Mouse (Mus musculus): ENCODE results near the gene Cib4.

Cib4 gene

DNA sequence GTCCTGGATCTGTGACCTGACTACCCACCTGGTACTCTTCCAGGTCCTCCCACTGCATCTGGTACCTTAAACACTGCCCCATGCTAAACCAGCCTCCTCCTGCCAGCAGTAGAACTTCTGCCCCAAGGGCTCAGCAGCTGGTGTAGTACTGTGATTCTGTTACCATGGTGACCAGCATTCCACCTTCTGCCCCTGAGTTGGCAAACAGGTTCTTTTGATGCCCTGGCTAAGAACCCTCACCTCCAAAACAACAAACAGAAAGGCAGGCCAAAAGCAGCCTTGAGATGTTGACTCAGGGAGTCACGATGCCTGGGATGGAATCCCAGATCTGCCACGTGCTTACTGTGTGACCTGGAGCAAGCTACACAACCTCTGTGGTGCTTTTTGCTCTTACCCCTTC lies at the start of gene Cib4:
TSS of gene Cib4 (minus strand) at position 139 of the 400 bp plus-strand sequence.
- no peak for DNase-seq (ENCODE audit: extremely low spot score)

DNA sequence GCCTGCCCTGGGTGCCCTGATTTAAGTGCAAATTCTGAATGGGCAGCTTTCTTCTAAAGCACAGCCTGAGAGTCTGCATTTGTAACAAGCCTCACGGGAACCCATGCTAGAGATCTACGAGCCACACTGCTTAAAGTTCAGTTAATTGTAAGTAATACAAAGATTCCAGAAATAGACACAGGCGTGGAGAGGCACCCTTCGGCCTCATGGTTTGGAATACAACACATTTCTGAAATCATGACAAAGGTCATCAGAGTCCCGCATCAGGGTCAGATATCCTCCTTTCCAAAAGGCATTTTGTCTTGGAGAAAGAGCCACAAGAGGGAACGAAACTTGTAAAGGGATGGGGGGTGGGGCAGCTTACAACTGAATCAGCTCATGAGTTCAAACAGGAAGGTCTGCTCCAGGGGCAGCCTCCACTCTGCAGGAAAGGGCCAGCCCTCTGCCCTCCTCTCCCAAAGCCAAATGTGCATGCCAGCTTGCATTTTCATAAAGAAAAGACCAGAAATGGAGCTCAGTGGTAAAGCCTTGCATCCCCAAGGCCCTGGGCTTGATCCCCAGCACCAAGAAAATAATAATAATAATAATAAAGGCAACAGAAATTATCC lies 49.4 kb upstream of the Cib4 start:
- no peak for DNase-seq (ENCODE audit: extremely low spot score)

- no peak for DNase-seq (ENCODE audit: extremely low spot score)
Observed at GRCm38 (mm10) chr5:30593811-30594504, 48.3 kb upstream of the Cib4 start.

GRCm38 (mm10) chr5:30593360-30593759 lies 47.7 kb upstream of the Cib4 start:
- DNase-seq (ENCODE audit: extremely low spot score): no peak

DNA sequence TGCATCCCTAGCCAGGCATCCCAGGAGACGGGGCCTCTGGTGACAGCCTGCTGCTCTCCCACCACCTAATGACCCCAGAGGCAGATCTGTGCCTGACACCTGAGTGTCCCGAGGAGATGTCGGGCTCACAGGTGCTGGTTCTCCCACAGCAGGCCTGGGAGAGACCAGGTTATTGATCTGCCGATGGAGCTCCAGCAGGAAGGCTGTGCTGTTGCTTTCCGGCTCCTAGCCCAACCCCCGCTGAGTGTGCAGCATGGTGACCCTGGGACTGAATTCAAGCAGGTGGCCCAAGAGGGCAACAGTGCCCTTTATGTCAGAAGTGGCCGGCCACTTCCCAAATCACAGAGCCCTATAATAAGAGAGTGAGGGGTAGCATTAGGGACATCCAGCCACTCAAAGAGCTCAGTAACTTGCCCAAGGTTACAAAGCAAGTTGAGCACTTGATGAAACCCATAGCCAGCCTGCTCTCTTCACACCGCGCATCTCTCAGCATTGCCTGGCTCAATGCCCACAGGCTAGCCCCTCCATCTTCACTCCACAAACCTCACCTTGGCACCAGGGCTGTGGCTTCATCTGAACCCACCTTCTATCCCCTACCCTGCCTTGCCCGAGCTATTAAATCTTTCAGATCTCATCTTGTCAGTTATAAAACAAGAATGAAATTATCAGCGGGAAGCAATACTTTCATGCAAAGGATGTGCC lies 46.8 kb upstream of the Cib4 start:
- DNase-seq (ENCODE audit: extremely low spot score): no peak

DNA sequence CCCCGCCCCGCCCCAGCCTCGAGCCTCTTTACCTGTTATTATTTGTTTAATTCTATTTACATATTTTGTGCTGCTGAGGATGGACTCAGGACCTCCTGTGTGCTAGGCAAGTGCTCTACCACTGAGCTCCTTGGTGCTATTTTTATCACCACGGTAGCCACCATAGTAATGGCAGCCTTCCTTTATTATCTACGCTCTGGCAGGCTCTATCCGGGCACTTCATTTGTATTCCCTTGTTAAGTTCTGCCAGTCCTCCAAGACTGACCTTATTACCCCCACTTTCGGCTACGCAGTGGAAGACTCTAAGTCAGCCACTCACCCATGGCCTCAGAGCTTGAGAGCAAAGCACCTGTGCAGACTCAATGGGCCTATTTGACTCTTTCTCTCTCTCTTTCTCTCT lies 46.1 kb upstream of the Cib4 start:
- no peak for DNase-seq (ENCODE audit: extremely low spot score)

DNA sequence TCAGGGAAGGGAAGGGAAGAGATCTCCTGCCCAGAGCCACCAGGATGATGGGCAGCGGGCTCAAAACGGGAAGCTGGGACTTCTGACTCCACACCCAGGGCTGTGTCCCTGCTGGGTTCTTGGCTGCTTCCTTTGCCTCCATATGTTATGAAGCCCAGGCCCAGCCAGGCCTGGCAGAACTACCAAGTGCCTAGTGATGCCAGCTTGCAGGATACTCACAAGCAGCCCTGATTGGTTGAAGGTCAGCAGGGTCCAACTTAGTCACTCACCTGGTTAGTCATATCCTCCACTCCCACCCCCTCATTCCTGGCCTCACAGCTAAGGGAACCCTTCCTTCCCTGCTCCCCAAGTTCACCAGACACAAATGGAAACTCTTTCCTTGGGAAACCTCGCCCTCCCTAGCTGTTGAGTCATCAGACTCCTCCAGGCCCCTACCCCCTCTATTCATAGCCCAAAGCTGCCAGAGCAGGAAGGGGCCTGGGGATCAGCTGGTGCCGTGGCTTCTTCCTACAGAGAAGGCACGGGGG lies 45.6 kb upstream of the Cib4 start:
- DNase-seq (ENCODE audit: extremely low spot score): no peak

DNA sequence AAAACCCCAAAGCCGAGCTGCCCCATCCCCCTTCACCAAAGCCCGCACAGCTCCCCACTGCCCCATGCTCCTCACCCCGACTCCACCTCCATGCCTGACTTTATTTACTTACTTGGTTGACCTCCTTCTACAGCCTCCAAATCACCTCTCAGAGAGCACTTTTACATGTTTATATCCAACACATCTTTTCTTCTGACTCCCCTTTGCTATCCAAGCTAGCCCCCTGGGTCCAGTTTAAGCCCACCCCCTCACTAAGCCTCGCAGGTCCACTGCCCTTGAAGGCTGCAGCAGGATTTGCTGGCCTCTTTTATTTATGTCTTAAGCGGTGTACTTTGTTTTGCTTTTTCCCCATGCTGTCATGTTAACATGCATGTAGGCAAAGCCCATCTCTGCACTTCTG lies 44.6 kb upstream of the Cib4 start:
- DNase-seq (ENCODE audit: extremely low spot score): no peak

GRCm38 (mm10) chr5:30589546-30589945 lies 43.9 kb upstream of the Cib4 start:
- no peak for DNase-seq (ENCODE audit: extremely low spot score)

DNA sequence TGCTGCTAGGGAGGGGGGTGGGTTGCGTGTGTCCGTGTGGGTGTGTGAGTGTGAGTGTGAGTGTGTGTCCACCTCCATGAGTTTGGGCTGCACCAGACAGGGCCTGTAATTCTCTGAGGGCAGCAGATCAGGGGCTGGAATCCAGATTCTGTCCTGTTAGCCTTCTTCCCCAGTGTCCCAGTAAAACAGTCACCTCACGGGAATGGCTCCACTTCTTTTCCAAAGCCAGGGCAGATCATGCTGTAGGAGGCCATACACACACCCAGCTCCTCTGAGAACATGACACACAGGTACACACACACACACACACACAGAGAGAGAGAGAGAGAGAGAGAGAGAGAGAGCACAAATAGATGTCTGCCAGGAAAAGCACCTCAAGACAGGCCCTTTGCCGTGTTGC lies 43.4 kb upstream of the Cib4 start:
- DNase-seq (ENCODE audit: extremely low spot score): no peak

DNA sequence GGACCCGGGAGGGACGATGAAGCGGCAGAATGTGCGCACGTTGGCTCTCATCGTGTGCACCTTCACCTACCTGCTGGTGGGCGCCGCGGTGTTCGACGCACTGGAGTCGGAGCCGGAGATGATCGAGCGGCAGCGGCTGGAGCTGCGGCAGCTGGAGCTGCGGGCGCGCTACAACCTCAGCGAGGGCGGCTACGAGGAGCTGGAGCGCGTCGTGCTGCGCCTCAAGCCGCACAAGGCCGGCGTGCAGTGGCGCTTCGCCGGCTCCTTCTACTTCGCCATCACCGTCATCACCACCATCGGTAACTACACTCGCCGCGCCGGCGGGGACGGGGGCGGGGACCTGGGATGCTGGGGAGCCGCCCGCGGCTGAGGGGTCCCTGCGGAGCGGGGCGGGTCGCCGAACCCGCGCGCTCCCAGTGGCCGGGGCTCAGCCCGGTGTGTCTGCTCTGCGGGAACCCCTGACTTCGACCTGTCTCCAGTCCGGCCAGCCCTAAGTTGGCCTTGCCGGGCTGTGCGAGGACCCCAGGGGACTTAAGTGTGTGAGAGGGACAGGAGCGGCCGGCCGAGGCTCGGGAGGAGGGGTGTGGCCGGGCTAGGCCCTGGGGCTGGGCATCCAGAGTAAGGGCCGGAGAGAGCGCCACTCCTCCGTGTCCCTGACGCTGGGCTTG lies 42.8 kb upstream of the Cib4 start:
- DNase-seq (ENCODE audit: extremely low spot score): peak; percentile 13

DNA sequence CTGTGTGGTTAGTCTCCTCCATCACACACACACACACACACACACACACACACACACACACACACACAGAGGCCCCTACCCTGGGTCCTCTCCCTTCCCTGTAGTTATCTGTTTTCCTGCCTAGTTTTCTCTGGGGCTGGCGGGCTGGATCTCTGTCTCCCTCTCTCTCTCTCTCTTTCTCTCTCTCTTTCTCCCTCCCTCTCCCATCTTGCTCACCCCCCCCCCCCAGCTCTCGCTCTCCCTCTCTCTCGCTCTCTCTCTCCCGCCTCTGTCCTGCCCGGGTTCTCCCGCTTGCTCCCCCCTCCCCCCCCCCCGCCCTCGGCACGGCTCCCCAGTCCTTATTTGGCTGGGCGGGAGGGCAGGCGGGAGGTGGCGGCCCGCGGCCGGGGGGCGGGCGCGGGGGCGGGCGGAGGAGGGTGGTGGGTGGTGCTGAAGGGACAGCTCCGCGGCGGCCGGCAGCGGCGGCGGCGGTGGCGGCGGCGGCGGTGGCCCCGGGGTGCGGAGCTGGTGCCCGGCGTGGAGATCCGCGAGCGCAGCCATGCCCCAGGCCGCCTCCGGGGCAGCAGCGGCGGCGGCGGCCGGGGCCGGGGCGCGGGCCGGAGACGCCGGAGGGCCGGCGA lies 42.2 kb upstream of the Cib4 start, which contains the start of gene Kcnk3:
TSS of gene Kcnk3 (plus strand) at position 490 of the 620 bp plus-strand sequence.
- DNase-seq (ENCODE audit: extremely low spot score): peak; percentile 75

GRCm38 (mm10) chr5:30587101-30587500 lies 41.5 kb upstream of the Cib4 start:
- DNase-seq (ENCODE audit: extremely low spot score): no peak

- DNase-seq (ENCODE audit: extremely low spot score): no peak
Observed at GRCm38 (mm10) chr5:30586616-30587015, 41.0 kb upstream of the Cib4 start.

DNA sequence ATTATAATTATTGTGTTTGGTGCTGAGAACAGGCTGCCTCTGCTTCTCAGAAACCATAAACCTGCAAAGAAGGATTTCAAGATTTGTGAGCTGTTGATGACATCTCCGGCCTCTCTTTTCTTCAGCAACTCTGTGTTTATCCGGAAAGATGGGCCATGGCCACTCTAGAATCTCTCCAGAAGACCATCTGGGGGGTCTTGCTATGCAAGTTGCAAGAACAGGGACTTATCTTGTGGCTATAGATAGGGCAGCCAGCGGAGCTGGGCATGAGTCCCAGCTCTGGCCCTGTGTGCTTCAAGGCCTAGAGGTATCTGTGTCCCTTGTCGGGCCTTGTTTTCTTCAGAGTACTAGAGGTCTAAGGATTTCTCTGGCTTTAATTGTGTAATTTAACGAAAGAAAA lies 36.4 kb upstream of the Cib4 start:
- no peak for DNase-seq (ENCODE audit: extremely low spot score)

DNA sequence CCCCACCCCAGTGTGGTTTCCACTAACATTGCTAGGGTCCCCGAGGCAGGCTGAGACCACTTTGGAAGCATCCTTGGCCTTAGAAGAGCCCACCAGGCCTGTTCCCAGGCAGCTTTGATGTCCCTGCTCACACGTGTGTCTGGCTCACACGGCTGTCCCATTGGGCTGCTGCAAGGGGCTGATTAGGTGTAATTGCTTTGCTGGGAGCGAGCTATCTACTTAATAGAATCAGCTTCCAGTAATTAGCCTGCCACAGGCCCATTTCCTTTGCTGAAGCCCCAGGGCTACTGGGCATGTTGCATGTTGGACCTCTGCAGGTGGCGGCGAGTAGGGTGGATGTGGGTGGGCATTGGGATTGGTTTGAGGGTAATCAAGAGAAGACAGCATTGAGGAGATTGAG lies 35.1 kb upstream of the Cib4 start:
- DNase-seq (ENCODE audit: extremely low spot score): no peak

DNA sequence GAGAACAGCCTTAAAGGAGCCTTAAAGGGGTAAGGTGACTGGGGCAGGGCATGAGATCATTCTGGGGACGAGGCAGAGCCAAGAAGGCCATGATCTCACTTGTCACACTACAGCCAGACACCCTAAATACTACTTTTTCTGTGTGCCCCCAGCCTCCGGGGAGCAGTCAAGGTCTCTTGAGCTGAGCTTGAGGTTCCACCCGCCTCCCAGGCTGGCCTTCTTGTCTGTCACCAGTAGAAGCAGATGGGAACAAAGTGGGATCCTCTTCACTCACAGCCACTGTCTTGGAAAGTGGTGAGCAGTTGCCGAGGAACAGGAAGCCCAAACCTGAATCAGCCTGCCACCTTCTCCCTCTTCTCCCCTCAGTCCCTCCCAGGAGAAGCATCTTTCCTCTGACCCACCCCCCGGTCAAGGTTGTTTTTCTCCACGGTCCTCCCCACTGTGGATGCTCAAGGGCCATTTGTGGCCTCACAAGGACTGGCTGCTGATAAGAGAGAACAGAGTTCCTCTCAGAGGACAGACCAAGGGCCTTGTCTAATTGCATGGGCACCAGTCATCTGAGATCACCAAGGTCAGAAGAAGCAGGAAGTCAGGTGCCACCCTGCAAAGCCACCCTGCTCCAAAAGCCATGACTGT lies 32.9 kb upstream of the Cib4 start:
- no peak for DNase-seq (ENCODE audit: extremely low spot score)

DNA sequence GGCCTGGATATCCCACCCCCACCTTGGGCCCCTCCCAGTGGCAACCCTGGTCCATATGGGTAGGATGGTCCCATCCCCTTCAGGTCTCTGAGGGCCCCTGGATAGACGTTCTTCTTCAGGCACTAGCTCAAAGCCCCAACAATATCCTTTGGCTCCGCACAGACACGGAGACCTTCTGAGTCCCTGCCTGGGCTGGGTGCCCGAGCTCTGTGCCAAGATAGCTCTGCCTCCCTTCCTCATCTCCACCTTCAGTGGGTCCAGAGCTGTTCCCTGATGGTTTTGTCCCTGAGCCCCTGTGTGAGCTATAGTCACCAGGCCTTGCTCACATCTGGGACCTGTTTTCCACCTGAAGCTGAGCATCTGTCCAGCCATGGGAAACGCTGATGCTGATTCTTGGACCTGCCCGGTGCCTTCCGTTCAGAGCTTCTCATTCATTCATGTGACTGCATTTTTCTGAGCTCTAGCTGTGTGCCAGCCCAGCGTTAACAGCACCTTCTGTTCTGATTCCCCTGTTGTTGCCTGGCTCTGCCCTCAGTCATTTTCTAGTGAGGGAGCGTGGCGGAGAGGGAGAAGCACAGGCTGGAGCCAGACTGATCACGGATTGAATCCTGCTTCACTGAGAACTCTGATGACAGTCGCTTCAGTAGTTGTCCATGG lies 32.1 kb upstream of the Cib4 start:
- DNase-seq (ENCODE audit: extremely low spot score): no peak

DNA sequence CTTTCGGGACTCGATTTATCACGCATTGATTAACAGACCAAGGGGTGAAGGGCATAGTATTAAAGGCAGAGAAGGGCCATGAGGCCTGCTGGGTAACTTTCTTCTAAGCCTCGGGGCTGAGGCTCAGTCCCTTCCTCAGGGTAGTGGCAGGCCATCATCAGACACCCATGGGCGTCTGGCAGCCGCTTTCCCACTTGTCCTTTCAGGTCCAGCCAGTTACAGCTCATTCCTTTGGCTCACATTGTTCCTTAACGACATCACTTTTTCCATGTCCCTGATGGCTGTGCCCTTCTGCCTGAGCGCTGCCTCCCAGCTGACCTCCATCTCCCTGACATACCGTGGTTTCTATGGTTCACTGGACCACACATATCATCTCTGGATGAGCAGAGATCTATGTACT lies 31.6 kb upstream of the Cib4 start:
- DNase-seq (ENCODE audit: extremely low spot score): no peak

- DNase-seq (ENCODE audit: extremely low spot score): no peak
Observed at GRCm38 (mm10) chr5:30576233-30576632, 30.6 kb upstream of the Cib4 start.

- no peak for DNase-seq (ENCODE audit: extremely low spot score)
Observed at GRCm38 (mm10) chr5:30574367-30574766, 28.7 kb upstream of the Cib4 start.
